Mouse (Mus musculus): Measurements from ENCODE around the gene Frmd4b. TPM values are rescaled to one million over a fixed set of nuclear protein-coding genes. Genes with fewer than 3 reads are reported as not detected.
A peak's percentile ranks its signal among the peaks of the same experiment; 100 is the strongest.

Frmd4b gene
- polyA plus RNA-seq, 1 experiment from 2014 or later, result 14.0 TPM

DNA sequence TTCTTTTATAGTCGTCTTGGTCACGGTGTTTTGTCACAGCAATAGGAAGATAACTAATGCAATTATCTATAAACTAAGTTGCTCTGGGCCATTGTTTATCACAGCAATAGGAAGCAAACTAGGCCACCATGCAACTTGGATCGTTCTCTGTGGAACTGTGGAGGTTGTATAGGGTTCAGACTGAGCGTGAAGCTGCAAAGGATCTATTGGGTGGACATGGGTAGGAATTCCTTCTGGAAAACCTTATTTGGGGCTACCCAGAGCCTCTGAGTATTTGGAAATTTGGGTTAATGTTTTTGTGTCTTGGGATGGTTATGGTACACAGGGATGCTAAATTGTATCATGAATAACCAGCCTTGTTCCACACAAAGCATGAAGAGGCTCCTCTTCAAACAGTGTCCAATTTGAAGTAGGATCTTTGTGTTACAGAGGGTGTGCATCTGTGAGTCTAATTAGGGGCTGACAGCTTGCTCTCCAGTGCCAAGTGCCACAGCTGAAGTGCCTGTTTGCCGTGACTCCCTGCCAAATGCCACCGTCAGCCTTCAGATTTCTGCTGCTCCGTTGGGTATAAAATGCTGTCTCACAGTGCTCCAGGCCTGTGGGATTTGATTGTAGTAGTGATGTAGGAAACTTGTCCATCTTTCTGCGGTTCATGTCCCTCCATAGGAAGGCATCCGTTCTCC, 81.4 kb downstream of the Frmd4b start:
- no peak overlapping the region for H3K4me3 ChIP-seq (replicated peaks; ENCODE audit: low read depth, low read length)
- WGBS, result 92% methylated on average over 9 of the region's 9 CpGs
- H3K27ac ChIP-seq, result no peak overlapping the region
- ATAC-seq (replicated peaks; ENCODE audit: low FRiP score, low read depth) (no peak), DNase-seq (ENCODE audit: low spot score) (no peak)
- H3K4me2 ChIP-seq (ENCODE audit: low read length), result no peak overlapping the region
- no peaks in the 10 kb centered on the region for H3K9me3 ChIP-seq (replicated peaks; ENCODE audit: low read length)
- TF ChIP-seq CTCF (IDR thresholded peaks at IDR 0.05; ENCODE audit: low read depth), result no peak
- no peak overlapping the region for H3K9ac ChIP-seq (ENCODE audit: low read depth, low read length)
- H3K27me3 ChIP-seq (ENCODE audit: insufficient read depth, low read length), result no peaks in the 10 kb centered on the region
- H3K4me1 ChIP-seq (replicated peaks; ENCODE audit: insufficient read depth, low read length), result no peaks in the 10 kb centered on the region
- no peaks in the 10 kb centered on the region for H3K36me3 ChIP-seq (ENCODE audit: insufficient read depth, low read length)

DNA sequence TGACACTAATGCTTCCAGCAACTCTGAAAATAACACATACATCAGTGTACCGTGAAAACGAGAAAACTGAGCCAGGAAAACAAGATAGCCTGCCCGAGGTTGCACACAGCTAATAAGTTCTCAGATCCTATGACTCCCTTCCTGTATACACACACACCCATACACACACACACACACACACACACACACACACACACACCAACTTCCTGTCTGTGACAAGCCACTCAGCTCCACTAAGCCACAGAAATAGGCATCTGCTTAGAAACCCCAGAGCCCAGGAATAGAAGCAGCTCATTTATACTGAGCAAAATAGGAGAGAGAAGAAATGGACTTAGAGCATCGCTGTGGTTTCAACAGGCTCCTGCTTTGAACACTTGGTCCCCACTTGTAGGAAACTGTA, 86.3 kb downstream of the Frmd4b start:
- Histone ChIP-seq H3K4me1 (replicated peaks; ENCODE audit: insufficient read depth, low read length) (no peaks in the 10 kb centered on the region), H3K4me2 (ENCODE audit: low read length) (no peak overlapping the region), H3K9me3 (replicated peaks; ENCODE audit: low read length) (no peaks in the 10 kb centered on the region), H3K9ac (ENCODE audit: low read depth, low read length) (no peak overlapping the region), H3K27ac (no peak overlapping the region), H3K27me3 (ENCODE audit: insufficient read depth, low read length) (no peaks in the 10 kb centered on the region), H3K36me3 (ENCODE audit: insufficient read depth, low read length) (no peaks in the 10 kb centered on the region), H3K4me3 (replicated peaks; ENCODE audit: low read depth, low read length) (no peak overlapping the region)
- WGBS, result 41% methylated on average over 4 of the region's 4 CpGs
- ATAC-seq (replicated peaks; ENCODE audit: low FRiP score, low read depth) (no peak), DNase-seq (ENCODE audit: low spot score) (no peak)
- no peak for TF ChIP-seq CTCF (IDR thresholded peaks at IDR 0.05; ENCODE audit: low read depth)

DNA sequence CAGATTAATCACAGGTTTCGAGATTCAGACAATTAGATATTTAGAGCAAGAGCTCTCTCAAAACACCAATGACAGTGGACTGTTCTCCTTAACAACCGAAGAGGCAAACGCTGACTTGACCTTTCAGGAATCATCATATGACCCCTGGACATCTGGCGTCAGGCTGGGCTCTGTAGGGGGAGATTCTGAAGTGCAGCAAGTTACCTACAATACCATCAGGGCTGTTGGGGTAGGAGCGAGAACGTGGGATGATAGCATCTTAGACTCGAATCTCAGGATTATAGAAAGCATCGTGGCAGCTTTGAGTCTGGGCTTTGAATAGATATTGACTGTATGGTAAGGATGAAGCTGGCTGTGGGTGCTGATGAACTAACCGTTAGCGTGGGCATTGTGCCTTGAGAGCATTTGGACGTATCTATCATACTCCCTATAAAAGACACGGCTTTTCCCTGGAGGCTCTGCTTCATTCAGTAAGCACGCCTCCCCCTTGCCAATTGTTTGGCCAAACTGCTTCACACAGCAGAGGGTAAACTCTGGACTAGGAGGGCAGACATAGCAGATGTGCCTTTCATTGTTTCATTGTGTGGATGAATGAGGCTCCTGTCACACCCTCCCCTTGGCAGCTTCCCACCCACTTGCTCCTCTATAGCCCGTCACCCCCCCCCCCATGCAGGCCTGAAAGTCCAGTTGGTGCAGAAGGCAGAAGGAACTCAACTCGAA, 88.2 kb downstream of the Frmd4b start:
- Histone ChIP-seq H3K9ac (ENCODE audit: low read depth, low read length) (no peak overlapping the region), H3K4me3 (replicated peaks; ENCODE audit: low read depth, low read length) (no peak overlapping the region), H3K27ac (no peak overlapping the region), H3K36me3 (ENCODE audit: insufficient read depth, low read length) (no peaks in the 10 kb centered on the region), H3K27me3 (ENCODE audit: insufficient read depth, low read length) (no peaks in the 10 kb centered on the region), H3K4me1 (replicated peaks; ENCODE audit: insufficient read depth, low read length) (no peaks in the 10 kb centered on the region), H3K9me3 (replicated peaks; ENCODE audit: low read length) (no peaks in the 10 kb centered on the region), H3K4me2 (ENCODE audit: low read length) (no peak overlapping the region)
- ATAC-seq (replicated peaks; ENCODE audit: low FRiP score, low read depth) (no peak), DNase-seq (ENCODE audit: low spot score) (no peak)
- WGBS, result 59% methylated on average over 15 of the region's 15 CpGs
- no peak for TF ChIP-seq CTCF (IDR thresholded peaks at IDR 0.05; ENCODE audit: low read depth)

DNA sequence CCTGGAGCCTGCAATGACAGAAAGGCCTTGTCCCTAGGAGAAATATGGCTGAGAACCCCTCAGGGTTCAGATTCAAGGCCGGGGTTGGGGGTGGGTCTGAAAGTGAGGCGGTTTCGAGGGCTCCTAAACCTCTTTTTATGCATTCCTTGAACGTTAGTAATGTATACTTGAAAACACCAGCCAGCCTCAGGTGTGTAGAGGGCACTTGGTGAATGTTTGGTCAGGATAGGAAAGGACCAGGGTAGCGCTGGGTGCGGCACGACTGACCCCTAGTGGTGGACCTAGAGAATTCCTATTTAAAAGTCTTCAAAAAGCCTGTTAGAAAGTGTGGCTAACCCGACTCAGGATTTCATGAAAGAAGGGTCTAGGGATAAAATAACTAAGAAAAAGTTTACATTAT, 91.2 kb downstream of the Frmd4b start:
- Histone ChIP-seq H3K4me3 (replicated peaks; ENCODE audit: low read depth, low read length) (no peak overlapping the region), H3K4me2 (ENCODE audit: low read length) (no peak overlapping the region), H3K4me1 (replicated peaks; ENCODE audit: insufficient read depth, low read length) (no peaks in the 10 kb centered on the region), H3K9me3 (replicated peaks; ENCODE audit: low read length) (no peaks in the 10 kb centered on the region), H3K9ac (ENCODE audit: low read depth, low read length) (no peak overlapping the region), H3K27me3 (ENCODE audit: insufficient read depth, low read length) (no peaks in the 10 kb centered on the region), H3K27ac (no peak overlapping the region), H3K36me3 (ENCODE audit: insufficient read depth, low read length) (no peaks in the 10 kb centered on the region)
- ATAC-seq (replicated peaks; ENCODE audit: low FRiP score, low read depth) (peak; percentile 76; the same call in 1 of the 2 replicates), DNase-seq (ENCODE audit: low spot score) (peak; percentile 87)
- peak; percentile 93 for TF ChIP-seq CTCF (IDR thresholded peaks at IDR 0.05; ENCODE audit: low read depth)
- 20% methylated on average over 8 of the region's 8 CpGs for WGBS

DNA sequence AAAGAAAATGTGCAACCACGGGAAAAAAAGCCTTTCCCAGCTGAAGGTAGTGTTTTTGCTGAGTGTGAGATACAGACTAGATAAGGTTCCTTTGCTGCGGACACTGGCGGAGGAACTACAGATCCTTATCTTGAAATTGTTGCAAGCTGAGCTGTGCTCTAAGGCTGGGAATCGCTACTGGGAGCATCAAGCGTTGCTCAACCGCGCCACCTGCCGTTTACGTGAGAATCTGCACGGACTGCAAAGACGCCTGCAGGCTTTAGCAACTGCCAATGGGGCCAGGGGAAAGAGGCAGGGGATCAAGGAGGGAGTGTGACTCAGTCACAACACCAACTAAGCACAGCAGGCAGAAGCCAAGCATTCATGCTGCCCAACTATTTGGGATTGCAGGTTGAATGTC, 94.2 kb downstream of the Frmd4b start:
- peak overlapping the region; percentile 41 for H3K4me2 ChIP-seq (ENCODE audit: low read length)
- H3K4me1 ChIP-seq (replicated peaks; ENCODE audit: insufficient read depth, low read length), result no peaks in the 10 kb centered on the region
- TF ChIP-seq CTCF (IDR thresholded peaks at IDR 0.05; ENCODE audit: low read depth), result peak; percentile 96
- 0 out of 2 replicates have a peak, but pooled peaks have one; percentile 13 for ATAC-seq (replicated peaks; ENCODE audit: low FRiP score, low read depth)
- H3K27me3 ChIP-seq (ENCODE audit: insufficient read depth, low read length), result no peaks in the 10 kb centered on the region
- no peaks in the 10 kb centered on the region for H3K36me3 ChIP-seq (ENCODE audit: insufficient read depth, low read length)
- H3K9me3 ChIP-seq (replicated peaks; ENCODE audit: low read length), result no peaks in the 10 kb centered on the region
- no peak overlapping the region for H3K9ac ChIP-seq (ENCODE audit: low read depth, low read length)
- peak; percentile 94 for DNase-seq (ENCODE audit: low spot score)
- H3K4me3 ChIP-seq (replicated peaks; ENCODE audit: low read depth, low read length), result no peak overlapping the region
- under 1% methylated on average over 11 of the region's 11 CpGs for WGBS
- no peak overlapping the region for H3K27ac ChIP-seq

DNA sequence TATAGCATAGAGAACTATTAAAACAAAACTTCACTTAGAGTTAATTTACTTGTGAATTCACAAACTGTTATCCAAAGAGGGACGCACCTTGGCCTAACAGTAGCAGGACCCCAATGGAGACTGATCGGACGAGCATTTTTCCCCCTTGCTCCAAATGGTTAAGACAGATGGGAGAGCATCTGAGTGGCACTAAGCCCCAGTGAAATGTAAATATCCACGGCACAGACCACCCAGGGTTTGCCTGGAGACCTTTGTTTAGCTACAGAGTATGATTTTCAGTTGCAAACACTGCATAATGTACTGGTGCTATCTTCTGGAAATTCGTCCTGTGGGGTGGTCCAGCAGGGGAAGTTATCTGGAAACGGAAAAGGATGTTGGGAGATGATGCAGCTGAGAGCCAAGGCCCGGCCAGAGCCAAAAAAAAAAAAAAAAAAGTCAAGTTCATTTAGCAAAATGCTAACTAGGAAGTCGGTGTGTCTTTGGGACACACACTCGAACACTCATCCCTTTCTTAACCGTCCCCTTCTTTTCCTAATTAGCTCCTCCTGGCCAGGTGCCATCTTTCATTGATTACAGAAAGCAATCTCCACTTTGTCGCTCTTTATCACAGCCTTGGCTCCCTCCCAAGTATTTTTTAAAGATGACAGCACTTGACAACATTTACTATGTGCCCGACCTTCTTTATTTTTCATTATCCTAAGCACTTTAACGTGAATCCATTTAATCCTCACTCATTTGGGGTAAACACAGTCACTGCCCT, 95.9 kb downstream of the Frmd4b start:
- Histone ChIP-seq H3K27me3 (ENCODE audit: insufficient read depth, low read length) (no peaks in the 10 kb centered on the region), H3K4me1 (replicated peaks; ENCODE audit: insufficient read depth, low read length) (peaks cover 7% of the 10 kb centered on the region; the same call in 1 of the 2 replicates), H3K9ac (ENCODE audit: low read depth, low read length) (no peak overlapping the region), H3K4me3 (replicated peaks; ENCODE audit: low read depth, low read length) (no peak overlapping the region), H3K36me3 (ENCODE audit: insufficient read depth, low read length) (no peaks in the 10 kb centered on the region), H3K9me3 (replicated peaks; ENCODE audit: low read length) (no peaks in the 10 kb centered on the region), H3K4me2 (ENCODE audit: low read length) (no peak overlapping the region), H3K27ac (no peak overlapping the region)
- ATAC-seq (replicated peaks; ENCODE audit: low FRiP score, low read depth), result no peak
- TF ChIP-seq CTCF (IDR thresholded peaks at IDR 0.05; ENCODE audit: low read depth), result no peak
- WGBS, result 69% methylated on average over 13 of the region's 13 CpGs
- DNase-seq (ENCODE audit: low spot score), result no peak
